Mouse (Mus musculus) gonadal fat pad, adult 2 months (tissue): ENCODE measurements at regions not wholly inside any gene's neighbourhood (a gene's known extent, or its start where the extent isn't known, plus 50 kb on each side); places are given as distances from the start of the nearest gene placed in this dataset.

Source experiments
- DNase-seq: peaks from one replicate; pipeline ENCODE4 v3.0.0-alpha.2; 2012; ENCODE audit warnings: low read depth

DNA sequence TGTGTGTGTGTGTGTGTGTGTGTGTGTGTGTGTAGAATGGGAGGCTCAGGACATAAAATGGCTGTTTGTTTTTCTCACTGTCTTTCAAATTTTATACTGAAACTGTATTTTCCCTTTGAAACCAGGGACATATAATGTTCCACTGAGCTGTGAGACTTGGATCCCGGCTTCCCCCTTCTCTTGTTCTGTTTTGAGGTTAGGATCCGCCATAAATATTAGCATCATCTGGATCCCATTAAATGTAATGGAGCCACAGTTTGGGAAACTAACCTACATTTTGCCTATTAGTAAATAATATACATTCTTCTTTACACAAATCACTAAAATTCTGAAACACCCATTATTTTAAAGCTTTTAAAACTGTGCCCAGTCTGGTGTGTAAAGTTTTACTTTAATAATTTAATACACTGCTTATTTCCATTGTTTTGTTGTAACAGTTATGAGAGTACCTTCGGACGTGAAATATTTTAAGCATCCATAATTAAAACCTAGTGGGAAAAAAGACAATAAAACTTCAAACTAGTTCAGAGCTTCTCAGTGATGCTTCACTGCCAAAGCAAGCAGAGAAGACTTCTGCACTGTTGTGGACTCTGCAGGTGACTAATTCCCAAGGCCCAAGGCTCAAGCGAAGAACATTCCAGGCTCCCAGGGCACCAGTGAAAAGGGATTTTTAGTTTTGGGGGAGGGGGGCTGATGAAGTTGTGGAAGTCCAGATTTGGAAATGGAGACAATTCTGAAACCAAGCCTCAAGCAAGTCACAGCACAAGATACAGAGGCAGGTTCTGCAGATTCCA is 684.9 kb downstream of the Fat4 start:
- DNase-seq: no peak

DNA sequence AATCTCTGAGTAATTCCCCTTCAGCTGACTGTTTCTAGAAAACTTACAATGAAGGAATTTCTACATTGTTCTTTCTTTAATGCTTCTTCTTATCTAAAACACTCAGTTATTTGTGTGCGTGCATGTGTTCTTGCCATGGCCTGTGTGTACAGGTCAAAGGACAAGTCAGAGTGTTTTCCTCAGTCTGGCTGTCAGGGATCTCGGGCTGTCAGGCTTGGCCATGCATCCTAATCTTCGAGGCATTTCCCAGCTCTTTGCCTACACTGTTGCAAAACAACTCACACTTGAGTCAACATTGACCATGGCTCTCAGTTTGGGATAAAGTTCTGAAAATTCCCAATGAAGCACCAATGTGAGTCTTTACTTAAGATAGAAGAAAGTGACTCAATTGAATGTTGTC is 688.5 kb downstream of the Fat4 start:
- no peak for DNase-seq

DNA sequence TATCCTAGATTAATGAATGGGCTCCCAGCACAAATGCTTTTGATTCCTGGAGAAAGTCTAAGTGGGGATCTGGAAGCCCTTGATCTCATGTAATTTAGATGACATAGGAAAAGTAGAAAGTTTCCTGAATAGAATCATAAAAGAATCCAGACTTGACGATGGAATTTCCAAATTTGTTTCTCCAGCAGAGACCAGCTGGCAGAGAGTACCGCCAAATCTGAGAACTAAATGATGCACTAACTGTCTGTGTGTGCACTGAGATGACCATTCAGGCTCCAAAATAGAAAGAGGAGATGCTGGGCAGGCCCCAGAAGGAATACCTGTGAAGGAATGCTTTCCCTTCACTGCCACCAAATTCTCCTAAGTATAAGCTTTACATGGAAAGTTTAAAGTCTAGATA is 704.6 kb downstream of the Fat4 start:
- no peak for DNase-seq

DNA sequence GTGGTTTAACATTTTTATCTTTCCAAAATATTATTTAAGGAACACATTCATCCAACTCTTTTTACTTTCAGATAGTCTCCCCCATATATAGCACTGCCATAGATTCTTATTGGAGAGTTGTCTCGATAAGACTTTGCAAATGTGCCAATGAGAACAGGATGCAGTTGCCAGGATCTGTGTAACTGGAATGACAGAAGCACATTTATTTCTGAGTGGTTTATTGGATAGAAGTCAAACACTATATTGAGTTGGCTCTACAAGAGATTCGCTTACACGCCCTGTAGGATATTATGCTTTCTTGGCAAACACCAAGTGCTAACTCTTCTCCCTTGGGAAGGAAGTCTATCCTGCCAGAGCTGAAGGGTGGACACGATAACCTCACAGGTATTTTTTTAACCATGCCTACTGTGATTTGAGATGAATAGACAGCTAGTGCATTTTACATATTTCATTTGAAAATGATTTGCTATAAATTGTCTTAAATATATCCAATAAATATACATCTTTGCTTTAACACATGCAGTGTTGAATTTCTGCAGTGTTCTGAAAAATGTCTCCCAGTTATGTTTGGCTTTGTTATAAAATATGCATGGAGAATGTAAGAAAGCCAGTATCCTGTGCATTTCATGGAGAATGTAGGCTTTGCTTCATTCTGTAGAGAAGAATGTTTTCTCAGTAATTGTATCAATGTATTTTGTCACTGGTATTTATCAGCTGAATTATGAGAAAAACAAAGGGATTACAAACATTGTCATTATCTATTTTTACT is 705.8 kb downstream of the Fat4 start:
- no peak for DNase-seq

DNA sequence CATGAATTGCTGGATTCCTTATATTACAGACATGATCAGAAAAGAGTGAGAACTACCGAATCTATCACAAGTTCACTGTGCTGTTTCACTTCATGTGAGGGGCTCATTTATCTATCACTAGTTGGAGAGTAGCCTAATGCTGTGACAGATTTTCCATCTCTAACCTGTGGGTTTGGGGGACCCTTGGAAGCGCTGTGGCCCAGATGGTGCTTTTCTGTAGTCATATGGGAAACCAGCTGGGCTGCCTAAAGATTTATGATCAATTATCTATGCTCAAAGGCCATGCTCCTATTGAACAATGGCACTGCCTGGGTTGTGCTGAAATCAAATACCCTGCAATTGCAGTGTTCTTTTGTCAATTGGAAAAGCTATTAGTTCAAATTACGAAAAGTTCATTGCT is 723.2 kb downstream of the Fat4 start:
- DNase-seq: no peak

DNA sequence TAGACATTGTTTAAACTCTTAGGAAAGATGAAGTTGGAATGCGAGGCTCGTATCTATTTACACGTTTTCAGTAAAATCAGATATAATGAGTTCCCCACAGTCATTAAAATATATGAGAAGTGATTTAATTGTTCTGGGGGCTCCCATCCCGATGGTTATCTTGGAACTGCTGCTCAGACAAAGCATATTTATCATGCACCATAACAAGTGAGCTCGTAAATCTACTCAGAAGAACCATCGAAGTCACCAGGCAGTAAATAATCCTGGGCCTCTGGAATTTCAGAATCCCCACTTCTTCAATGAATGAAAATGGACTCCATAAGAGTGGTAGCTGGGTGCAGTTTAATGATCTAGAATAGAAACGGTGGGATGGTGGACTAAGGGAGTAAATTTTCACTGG is 725.7 kb downstream of the Fat4 start:
- no peak for DNase-seq

DNA sequence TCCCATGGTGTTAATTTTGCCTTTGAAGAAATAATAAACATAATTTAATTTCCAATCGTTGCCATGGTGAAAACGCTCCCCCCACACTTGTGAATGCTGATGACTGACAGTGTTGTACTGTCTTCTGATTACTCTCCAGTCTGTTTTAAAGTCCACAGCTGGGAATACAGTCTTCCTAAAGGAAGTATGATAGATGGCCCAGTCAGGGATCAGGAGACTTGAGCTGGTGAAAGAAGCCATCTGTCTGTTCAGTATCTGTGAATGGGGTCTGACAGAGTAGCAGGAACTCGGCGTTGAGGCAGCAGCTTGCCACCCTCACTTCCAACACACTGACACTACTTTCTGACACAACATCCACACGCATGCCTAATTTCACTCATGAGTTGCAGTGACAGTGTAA is 751.2 kb downstream of the Fat4 start:
- DNase-seq: no peak

DNA sequence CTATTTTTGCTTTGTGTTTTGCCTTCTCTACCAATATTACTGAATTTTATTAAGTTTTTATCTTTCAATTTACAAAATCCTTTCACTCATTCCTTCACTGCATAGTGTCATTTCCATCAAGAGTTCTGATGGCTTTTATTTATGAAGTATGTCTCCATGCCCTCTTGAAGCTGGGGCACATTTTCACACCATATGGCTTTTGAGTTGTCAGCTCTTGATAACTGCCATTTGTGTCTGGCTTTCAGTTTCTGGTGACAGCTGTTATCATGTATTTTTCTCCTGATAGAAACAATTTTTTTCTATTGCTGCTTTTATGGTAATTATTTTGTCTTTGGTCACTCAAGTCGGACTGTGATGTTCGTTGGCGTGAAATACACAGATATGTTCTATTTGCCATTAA is 756.5 kb downstream of the Fat4 start:
- no peak for DNase-seq

DNA sequence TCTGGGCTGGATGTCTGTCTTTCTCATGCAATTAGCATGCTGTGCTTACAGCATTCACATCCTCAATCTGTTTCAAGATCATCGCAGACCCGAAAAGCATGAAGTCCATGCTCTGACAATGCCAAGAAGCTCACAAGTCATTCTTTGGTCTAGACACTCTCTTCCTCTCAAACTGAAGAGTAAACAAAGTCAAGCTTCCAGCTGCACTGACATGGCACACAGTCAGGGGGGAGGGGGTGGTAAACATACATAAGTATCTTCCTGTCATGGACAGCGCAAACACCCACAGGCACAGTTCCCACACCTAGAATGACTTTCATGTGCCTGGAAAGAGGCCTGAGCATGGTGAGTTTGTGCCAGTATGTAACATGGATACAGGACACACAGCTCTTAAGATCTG is 780.1 kb downstream of the Fat4 start:
- DNase-seq: no peak

DNA sequence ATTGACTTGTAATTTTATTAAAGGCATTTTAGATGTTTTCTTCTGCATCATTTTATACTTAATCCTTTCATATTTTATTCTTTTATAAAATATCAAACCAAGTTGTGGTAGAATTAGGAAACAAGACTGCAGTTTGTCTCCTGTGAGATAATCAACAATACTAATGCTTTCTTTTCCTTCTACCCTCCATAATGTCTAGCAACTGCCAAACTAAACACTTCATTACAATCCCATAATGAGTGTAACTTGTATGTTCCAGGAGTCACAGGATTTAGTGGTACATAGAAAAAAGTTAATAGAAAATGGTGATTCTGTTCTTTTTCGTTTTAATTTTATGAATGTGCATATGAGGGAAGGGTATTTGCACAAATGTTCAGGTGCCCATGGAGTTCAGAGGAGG is 782.4 kb downstream of the Fat4 start:
- no peak for DNase-seq

DNA sequence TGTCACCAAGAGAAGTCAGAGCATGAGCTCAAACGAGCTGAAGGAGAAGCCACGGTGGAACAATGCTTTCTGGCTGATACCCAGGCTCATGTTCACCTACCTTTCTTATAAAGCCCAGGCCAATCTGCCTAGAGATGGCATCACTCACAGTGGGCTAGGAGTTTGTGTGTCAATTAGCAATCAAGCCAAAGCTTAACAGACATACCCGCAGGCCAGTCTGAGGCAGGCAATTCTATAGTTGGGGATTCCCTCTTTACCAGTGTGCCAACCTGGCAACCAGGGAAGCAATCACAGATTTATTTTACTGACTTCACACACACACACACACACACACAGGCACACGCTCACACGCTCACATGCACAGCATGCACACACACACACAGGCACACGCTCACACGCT is 787.3 kb downstream of the Fat4 start:
- DNase-seq: no peak

DNA sequence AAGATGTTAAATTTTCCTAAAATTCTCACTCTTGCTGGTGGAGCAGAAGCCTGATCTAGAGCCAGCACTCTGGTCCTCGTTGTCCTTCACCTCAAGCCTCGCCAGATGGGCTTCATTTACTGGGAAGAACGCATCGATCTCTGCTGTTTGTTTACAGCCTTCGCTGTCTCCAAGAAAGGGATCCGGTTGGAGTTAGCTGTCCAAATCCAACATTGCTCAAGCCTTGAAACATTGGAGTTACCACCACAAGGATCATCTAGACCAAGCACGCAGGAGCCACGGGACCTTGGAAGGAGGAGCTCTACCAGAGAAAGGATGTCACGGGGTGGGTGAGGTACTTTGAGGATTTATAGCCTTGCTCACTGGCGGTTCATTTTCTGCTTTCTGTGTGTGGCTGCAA is 788.2 kb downstream of the Fat4 start:
- no peak for DNase-seq

DNA sequence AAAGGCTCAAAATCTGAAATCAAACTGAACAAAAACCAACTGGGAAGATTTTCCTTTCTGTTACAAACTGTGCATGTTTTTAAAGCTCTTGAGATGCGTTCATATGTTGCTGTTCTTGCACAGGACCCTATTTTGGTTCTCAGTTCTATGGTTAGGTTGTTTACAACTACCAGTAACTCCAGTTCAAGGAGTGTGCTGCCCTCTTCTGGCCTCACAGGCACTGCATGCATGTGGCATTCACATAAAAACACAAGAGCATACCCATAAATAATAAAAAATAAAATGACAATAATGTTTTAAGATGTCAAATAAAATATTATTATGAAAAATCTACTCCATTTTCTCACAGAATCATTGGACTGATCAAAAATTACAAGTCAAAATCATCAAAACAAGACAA is 818.9 kb downstream of the Fat4 start:
- DNase-seq: no peak

DNA sequence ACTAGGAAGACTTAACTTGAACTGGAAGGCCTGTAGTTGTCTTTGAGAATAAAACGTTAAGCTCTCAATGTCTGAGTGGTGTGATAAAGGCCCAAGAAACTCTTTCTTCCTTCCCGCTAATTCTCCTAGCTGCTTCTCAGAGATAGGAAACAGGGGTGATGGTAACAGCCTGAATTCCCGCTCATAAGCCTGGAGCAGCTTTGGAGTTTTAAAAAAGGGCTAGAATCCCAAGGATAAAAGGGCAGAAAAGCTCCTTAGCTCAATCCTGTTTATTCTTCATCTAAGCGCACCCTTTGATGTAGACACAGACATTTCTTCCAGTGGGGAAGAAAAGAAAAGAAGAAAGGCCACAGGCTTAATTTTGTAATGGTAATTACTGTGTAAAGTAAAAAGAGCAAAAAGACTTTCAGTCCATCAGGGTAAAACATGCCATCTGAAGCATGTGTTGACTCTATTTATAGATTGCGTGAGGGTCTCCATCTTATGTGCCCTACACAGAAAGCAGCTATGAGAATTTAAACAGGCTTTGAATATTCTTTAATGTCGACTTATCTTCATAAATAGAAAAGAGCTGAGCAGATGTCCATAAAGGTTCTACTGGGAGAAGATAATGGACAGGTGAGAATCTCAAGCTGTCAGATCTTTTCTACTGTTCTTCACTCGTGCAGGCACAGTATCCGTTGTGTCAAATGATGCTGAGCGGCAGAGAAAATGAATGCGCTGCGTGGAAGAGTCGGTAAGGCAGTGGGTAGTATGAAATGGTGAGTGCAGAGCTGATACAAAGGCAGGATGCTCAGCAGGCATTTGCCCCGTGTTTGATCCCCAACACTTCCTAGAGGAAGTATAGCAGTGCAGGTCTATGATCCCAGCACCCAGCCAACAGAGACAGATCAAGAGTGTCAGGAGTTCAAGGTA is 818.0 kb upstream of the Intu start:
- DNase-seq: no peak

DNA sequence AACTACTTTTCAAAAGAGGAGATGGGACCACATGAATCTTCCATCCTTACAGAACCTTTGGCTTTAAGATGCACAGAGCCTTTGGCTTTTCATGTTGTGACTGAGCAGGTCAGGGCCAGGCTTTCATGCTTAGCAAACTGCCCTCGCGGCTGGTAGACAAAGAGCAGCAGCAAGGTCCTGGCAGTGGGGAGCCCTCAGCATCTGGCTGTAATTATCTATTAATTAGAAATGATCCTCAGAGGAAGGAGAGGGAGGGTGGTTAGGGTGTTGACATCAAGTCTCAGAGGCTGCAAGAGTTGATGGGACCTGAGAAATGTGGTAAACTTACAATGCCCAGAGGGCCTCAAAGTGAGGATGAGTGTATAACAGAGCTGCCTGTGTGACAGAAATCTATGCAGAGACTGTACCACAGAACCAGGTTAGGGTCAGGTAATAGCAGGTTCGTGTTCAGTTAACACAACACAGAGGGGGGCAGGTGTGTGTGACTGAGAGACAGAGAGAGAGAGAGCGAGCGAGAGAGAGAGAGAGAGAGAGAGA is 817.0 kb upstream of the Intu start:
- DNase-seq: no peak

DNA sequence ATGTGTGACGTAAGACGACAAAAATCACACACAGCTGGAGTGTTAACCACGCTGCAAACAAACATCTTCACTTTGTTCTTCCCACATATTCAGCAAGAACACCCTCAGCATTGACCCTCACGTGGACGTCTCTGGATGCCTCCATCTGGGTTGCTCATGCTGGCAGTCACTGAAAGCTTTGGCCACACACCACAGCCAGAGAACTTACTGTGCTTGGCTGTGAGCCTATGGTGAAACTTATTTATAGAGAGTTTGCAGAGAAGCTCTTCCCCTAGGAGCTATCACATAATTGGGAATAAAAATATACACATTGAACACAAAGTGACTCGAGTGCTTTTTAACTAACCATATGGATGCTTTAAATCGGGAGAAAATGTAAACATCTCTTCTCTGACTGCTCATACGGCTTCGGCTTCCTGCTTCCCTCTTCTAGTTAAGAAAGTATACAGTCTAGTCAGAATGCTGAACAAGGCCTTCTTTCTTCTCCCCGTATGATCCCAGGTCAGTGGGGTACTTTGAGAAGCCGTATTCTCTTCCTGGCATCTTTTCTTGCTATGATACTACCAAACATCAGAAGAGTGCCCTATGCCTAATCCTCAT is 812.0 kb upstream of the Intu start:
- DNase-seq: no peak

DNA sequence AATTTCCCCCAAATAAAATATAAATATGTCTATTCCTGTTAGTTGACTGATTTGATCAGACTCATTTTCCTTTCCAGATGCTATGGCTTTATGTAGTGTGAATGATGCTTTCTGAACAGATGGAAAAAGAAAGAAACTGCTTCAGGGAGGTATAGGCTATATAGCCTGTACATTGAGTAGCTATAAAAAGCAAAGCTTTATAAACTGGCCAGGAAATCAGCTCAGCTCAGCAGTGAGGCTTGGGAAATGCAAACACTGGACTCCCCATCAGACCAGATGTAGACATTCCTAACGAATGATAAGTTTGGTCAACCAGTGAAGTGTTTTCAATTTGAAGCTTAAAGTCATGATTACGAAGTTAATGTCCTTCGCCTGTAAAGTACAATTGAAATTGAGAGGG is 805.3 kb upstream of the Intu start:
- DNase-seq: no peak

DNA sequence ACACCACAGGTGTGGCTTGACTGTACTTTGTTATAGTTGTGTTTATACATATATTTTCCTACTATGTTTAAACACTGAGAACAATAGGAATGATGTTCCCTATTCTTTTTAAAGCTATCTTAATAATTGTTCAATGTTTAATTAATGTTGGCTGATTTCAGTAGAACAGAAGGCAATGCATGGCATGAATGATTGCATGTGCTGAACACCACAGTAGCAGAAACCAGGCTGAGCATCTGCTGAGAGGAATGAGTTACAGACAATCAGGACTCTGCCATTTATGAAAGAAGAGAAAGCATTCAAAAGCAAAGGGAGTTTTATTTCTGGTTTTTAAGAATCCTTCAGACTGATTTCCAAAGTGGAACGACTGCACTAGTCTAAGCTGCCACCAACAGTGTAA is 794.4 kb upstream of the Intu start:
- no peak for DNase-seq

DNA sequence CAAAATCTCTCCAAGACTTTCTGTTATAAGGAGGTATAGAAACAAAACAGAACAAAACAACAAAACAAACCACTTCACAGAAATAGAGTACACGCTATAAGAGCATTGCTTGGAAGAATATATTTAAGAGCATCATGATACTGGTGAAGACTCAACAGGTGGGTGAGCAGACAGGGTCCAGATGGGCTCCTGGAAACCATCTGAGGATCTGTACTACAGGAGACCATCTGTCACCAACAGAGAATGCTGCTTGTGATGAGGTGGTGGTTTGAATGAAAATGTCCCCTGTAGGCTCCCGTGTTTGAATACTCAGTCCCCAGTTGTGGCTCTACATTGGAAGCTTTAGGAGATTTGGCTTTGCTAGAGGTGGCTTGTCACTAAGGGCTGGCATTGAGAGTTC is 785.1 kb upstream of the Intu start:
- DNase-seq: no peak

DNA sequence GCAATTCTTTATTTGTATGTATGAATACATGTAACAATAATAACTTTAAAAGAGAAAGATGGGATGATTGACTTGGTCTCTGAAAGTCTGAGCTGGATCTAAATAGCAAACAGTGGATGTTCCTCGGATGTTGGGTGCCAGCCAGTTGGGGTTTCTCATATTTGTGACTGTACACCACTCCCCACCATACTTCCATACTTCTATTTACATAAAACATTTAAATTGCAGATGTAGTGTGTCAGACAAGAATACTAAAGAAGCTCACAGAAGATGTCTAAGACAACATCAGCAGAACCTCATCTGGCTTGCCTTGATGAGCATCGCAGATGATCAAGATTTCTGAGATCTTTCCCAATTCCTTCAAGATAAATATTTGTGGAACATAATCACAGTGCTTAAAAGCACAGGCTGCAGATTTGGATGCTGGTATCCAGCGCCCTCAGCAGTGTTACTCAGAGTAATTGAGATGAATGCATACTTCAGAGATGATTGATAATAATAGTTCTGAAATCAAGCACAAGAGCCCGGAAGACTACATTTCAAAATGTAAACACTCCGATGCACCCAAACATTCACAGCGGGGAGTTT is 762.0 kb upstream of the Intu start:
- DNase-seq: no peak

DNA sequence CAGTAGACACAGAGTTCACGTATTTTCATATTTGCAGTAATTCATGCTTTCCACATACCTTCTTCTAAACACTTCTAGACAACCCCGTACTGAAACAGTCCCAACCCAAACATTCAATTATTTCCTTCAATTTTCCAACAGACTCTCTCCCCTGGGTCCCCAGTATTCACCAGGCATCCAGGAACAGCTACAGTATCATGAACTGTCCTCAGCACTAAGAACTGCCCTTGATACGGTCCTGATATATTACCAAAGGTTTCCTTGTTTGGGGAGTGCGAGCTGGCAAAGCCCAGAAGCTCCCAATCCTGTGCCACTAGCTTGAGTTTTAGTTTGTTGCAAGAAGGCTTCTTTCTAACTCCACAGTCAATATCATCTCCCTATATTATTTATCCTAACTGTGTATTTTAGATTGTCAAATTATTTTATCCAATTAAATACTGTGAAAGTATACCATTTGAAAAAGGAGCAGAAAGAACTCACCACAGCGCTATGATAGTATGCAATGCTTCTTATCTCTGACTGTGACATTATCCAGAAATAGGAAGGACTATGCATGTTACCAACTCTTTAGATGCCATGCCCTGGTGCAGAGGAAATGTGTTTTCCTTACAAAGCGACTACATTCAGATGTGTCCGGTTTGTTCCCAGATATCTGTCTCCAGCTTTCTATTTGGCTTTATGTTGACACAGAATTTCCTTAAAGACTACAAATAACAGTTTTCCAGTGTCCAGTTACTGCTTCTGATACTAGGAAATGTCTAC is 754.6 kb upstream of the Intu start:
- DNase-seq: no peak
